Mouse (Mus musculus) G1E (cell line): ENCODE results near the gene Pnlip. TPM values are rescaled to one million over a fixed set of nuclear protein-coding genes. Genes with fewer than 3 reads are reported as not detected.

Source experiments
- ATAC-seq: 2 replicates; pipeline ENCODE4 v1.8.0; 2016; ENCODE audit warnings: mild to moderate bottlenecking; ENCODE audit not compliant: insufficient number of reproducible peaks, poor library complexity, low FRiP score, severe bottlenecking; ENCODE audit errors: extremely low read depth
- DNase-seq: peaks from one replicate; pipeline ENCODE4 v3.0.0; 2012; ENCODE audit warnings: low spot score
- H3K27me3 ChIP-seq: 2 replicates; pipeline ENCODE4 v1.6.1; 2012; ENCODE audit warnings: mild to moderate bottlenecking, low read length, inconsistent platforms; ENCODE audit not compliant: insufficient read depth
- H3K36me3 ChIP-seq: replicated peaks from 2 replicates; pipeline ENCODE3; 2012; ENCODE audit warnings: mild to moderate bottlenecking, inconsistent platforms
- H3K4me1 ChIP-seq: 2 replicates; pipeline ENCODE4 v1.6.1; 2012; ENCODE audit warnings: low read depth, low read length, inconsistent platforms, mixed read lengths; ENCODE audit not compliant: insufficient read depth
- H3K4me3 ChIP-seq: 2 replicates; pipeline ENCODE4 v1.5.1; 2012; ENCODE audit warnings: low read depth, mild to moderate bottlenecking, inconsistent platforms, low read length, moderate library complexity, mixed read lengths
- H3K9me3 ChIP-seq: replicated peaks from 2 replicates; pipeline ENCODE4 v1.6.1; 2012; ENCODE audit warnings: inconsistent platforms
- CTCF ChIP-seq: IDR thresholded peaks from 2 replicates; pipeline ENCODE4 v1.5.1; 2012; ENCODE audit warnings: low read depth, low read length, inconsistent platforms, mixed read lengths
- GATA1 ChIP-seq: IDR thresholded peaks from 2 replicates; pipeline ENCODE4 v1.6.1; 2012; ENCODE audit warnings: borderline replicate concordance, low read length, inconsistent platforms, mixed read lengths
- GATA2 ChIP-seq: IDR thresholded peaks from 2 replicates; pipeline ENCODE4 v1.6.1; 2012; ENCODE audit warnings: low read depth, low read length, inconsistent platforms, borderline replicate concordance
- POLR2AphosphoS5 ChIP-seq: IDR thresholded peaks from 2 replicates; pipeline ENCODE4 v1.6.1; 2012; ENCODE audit warnings: low read depth, low read length, inconsistent platforms; ENCODE audit not compliant: insufficient replicate concordance
- TAL1 ChIP-seq: conservative IDR thresholded peaks from 2 replicates; pipeline ENCODE4 v1.6.1; 2012; ENCODE audit warnings: low read depth, low read length, inconsistent platforms, mixed read lengths
- polyA plus RNA-seq: library from polyadenylated mRNA; stranded (reverse); fragments of >175 nt; gene quantifications from 2 replicates; pipeline ENCODE4 v1.2.3, GENCODE M21; 2012
- total RNA-seq, 2 experiments: library from RNA; stranded (forward) in 1 of 2; stranded (reverse) in 1 of 2; fragments of 200-1000 nt in 1 of 2; fragments of >200 nt in 1 of 2; fragmentation: Nextera tagmentation in 1 of 2; gene quantifications; 2 replicates each; pipeline ENCODE4 v1.2.3; 2014 to 2017

Gene Pnlip
- total and polyA plus RNA-seq, 3 experiments = 0.27 TPM; not detected in 2

DNA sequence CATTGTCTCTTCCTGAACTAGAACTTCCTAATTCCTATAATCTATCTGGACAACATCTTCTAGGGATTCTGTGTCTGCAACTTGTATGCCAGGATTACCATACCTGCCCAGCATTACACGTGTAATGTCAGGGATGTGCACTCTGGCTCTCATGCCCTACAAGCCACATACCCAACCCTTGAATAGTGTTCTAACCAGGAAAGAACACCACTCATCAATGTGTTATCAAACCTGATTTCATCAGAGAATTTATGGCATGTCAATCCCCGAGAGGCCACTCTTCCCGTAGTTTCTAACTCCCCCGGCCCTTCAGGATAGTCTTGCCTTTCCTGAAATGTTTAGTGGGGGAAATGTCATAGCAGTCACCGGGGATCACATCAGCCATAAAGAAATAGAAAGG, 12.6 kb downstream of the Pnlip start:
- DNase-seq = no peak
- H3K36me3 ChIP-seq = no peaks in the 10 kb centered on the region
- no peak overlapping the region for H3K4me3 ChIP-seq
- no peaks in the 10 kb centered on the region for H3K4me1 ChIP-seq
- TF ChIP-seq GATA1 (no peak), CTCF (no peak), GATA2 (no peak), TAL1 (no peak)
- ATAC-seq = no peak
- H3K9me3 ChIP-seq = peaks cover 21% of the 10 kb centered on the region
- H3K27me3 ChIP-seq = no peaks in the 10 kb centered on the region

DNA sequence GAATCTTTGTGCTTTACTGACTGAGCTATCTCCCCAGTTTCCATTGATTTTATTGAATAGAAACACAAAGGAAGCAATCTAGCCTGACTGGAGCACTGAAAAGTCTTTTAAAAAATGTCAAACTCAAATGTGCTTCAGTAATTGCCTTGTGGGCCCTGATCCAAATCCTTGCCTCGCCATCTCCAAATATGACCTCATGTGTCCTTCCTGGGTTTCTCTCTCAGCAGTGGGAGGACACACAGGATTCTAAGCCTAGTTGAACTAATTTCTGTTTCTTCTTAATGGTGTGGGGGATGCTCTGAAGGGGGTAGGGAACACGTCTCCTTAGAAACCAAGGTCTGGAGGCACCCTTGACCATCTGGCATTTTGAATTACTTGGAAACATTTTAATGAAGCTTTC, 22.3 kb downstream of the Pnlip start:
- peaks cover 14% of the 10 kb centered on the region; the same call in 1 of the 2 replicates for H3K9me3 ChIP-seq
- TF ChIP-seq GATA2 (no peak), POLR2AphosphoS5 (no peak), CTCF (no peak), GATA1 (no peak), TAL1 (no peak)
- H3K36me3 ChIP-seq = no peaks in the 10 kb centered on the region
- no peak for ATAC-seq
- H3K27me3 ChIP-seq = no peaks in the 10 kb centered on the region
- no peaks in the 10 kb centered on the region for H3K4me1 ChIP-seq
- H3K4me3 ChIP-seq = no peak overlapping the region
- no peak for DNase-seq

DNA sequence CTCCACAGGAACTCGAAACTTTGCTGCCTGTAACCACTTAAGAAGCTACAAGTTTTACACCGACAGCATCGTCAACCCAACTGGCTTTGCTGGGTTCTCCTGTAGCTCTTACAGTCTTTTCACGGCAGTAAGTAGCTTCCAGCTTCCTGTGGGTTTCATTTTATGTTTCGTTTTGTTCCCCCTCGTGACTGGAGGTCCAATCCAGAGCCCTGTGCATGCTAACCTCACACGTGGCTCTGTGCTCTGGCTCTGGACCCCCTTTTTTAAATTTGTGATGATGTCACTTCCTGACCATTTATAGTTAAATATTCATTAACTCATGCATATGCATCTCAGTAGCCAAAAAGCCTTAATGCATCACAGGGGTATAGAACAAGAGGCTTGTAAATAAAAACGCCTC, 24.8 kb downstream of the Pnlip start:
- H3K4me3 ChIP-seq = no peak overlapping the region
- TF ChIP-seq TAL1 (no peak), GATA1 (no peak), POLR2AphosphoS5 (no peak), CTCF (no peak), GATA2 (no peak)
- H3K27me3 ChIP-seq = no peaks in the 10 kb centered on the region
- ATAC-seq = no peak
- H3K9me3 ChIP-seq = peaks cover 10% of the 10 kb centered on the region
- no peaks in the 10 kb centered on the region for H3K4me1 ChIP-seq
- H3K36me3 ChIP-seq = no peaks in the 10 kb centered on the region
- DNase-seq = no peak

DNA sequence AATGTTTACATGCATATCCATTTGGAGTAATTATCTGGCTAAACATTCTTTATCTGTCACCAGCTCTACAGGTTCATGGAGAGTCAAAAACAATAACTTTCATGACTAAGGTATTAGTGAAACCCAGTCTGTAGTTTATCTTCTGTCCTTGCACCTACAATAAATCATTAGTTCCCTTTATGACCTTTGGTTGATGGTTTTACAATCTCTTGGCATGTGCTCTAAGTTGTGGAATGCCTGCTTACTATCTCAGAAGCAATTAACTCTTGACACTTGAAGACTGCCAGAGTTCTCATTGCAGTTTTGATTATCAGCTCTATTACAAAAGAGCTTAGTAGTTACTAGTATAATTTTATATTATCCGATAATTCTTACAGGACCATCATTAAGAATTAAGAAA, 36.6 kb downstream of the Pnlip start:
- no peaks in the 10 kb centered on the region for H3K4me1 ChIP-seq
- ATAC-seq = no peak
- DNase-seq = no peak
- TF ChIP-seq GATA1 (no peak), POLR2AphosphoS5 (no peak), TAL1 (no peak), CTCF (no peak), GATA2 (no peak)
- no peaks in the 10 kb centered on the region for H3K36me3 ChIP-seq
- H3K9me3 ChIP-seq = no peaks in the 10 kb centered on the region
- no peak overlapping the region for H3K4me3 ChIP-seq
- H3K27me3 ChIP-seq = no peaks in the 10 kb centered on the region

DNA sequence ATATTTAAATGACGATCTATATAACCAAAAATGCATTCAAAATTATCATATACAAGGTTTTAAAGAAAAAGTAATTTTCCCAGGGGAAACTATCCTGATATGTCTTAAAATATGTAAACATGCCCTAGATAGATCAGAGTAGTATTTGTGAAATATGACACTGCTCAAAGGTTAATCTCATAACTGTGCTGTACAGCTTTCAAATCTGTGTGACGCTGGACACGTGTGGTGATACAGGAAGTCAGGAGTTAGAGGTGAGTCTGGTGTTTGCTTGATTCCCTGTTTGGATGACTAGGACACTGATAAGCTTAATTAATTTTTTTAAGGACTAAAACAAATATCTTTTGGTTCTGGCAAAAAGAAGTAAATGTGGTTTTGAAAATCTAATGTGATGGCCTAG, 43.0 kb downstream of the Pnlip start:
- TF ChIP-seq GATA1 (no peak), GATA2 (no peak), TAL1 (no peak)

DNA sequence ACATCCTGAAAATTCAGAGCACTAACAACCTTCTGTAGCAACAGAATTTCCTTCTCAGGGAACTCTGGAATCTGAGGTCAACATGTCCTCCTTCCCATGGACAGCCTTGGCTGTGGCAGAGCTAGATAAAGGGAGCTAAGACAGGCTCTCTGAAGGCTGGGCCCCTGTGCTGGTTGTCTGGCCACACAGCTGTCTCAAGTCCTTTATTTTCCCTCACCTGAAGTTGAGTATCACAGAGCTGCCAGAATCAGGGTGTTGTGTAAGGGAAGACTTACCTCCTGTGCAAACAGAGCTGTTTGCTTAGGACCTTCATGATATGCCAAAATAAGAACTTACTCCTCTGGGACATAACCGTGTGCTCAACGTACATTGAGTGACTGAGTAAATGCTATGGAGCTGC, 43.9 kb downstream of the Pnlip start:
- TF ChIP-seq GATA1 (no peak), CTCF (no peak), POLR2AphosphoS5 (no peak), TAL1 (no peak), GATA2 (no peak)
- H3K4me1 ChIP-seq = no peaks in the 10 kb centered on the region
- no peaks in the 10 kb centered on the region for H3K36me3 ChIP-seq
- DNase-seq (no peak), ATAC-seq (no peak)
- peaks cover 3% of the 10 kb centered on the region; the same call in 1 of the 2 replicates for H3K9me3 ChIP-seq
- H3K4me3 ChIP-seq = no peak overlapping the region
- no peaks in the 10 kb centered on the region for H3K27me3 ChIP-seq

More for the DNA sequence above, 43.0 kb downstream of the Pnlip start:
- H3K4me3 ChIP-seq = no peak overlapping the region
- no peaks in the 10 kb centered on the region for H3K27me3 ChIP-seq
- no peaks in the 10 kb centered on the region for H3K4me1 ChIP-seq
- H3K36me3 ChIP-seq = no peaks in the 10 kb centered on the region
- DNase-seq = no peak
- no peak for ATAC-seq
- peaks cover 3% of the 10 kb centered on the region; the same call in 1 of the 2 replicates for H3K9me3 ChIP-seq

DNA sequence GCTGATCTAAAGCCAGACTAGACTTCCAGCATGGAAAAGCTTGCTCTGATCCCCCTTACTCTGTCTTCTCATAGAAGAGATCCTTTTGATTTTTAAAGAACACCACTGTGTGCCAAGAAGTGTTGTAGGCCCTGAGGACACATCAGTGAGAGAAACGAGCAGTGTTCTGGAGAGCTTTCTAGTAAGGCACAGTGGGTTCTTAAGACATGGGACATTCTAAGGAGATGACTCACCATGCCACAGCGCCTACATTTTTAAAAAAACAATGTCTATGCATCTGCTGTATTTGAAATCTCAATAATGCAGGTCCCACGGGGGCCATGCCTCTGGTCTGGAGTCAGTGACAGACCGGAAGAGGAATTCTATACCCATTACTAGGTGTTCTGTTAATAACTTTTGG, 52.3 kb downstream of the Pnlip start:
- Histone ChIP-seq H3K9me3 (no peaks in the 10 kb centered on the region), H3K27me3 (no peaks in the 10 kb centered on the region), H3K4me1 (no peaks in the 10 kb centered on the region), H3K36me3 (no peaks in the 10 kb centered on the region), H3K4me3 (no peak overlapping the region)
- ATAC-seq (no peak), DNase-seq (no peak)
- TF ChIP-seq TAL1 = no peak
- TF ChIP-seq GATA2 = no peak
- TF ChIP-seq GATA1 = no peak
- TF ChIP-seq CTCF = no peak
- no peak for TF ChIP-seq POLR2AphosphoS5
